ENCODE assay signal across 8 mouse cellular contexts in genomic region chr2:32637778-32638281, GRCm38 (mm10). TPM values are rescaled to one million over a fixed set of nuclear protein-coding genes. Genes with fewer than 3 reads are reported as not detected.
A peak's percentile ranks its signal among the peaks of the same experiment; 100 is the strongest.
DNase-seq lines count a peak whose midpoint lies in the region; ATAC-seq and TF ChIP-seq lines count a peak whose summit lies in the region.

No protein-coding gene starts in this region.

- H3K27me3 ChIP-seq in heart, embryonic 12.5 days (replicated peaks): no peaks in the 10 kb centered on the region
- no peaks in the 10 kb centered on the region for H3K27me3 ChIP-seq in kidney, embryonic 15.5 days
- H3K27me3 ChIP-seq in stomach, postnatal 0 days (ENCODE audit: control insufficient read depth, insufficient read depth, low read length): no peaks in the 10 kb centered on the region

- 16% methylated on average over 11 of the region's 11 CpGs for WGBS in heart, embryonic 12.5 days
- 9% methylated on average over 11 of the region's 11 CpGs for WGBS in kidney, embryonic 15.5 days
- WGBS in stomach, postnatal 0 days: 30% methylated on average over 11 of the region's 11 CpGs

- H3K27ac ChIP-seq in heart, embryonic 12.5 days (ENCODE audit: poor library complexity, severe bottlenecking): peak overlapping the region; percentile 40
- H3K27ac ChIP-seq in kidney, embryonic 15.5 days: peak overlapping the region; percentile 81
- H3K27ac ChIP-seq in stomach, postnatal 0 days (replicated peaks): peak overlapping the region; percentile 53; the same call in 1 of the 2 replicates

- peaks cover 24% of the 10 kb centered on the region for H3K36me3 ChIP-seq in heart, embryonic 12.5 days
- H3K36me3 ChIP-seq in kidney, embryonic 15.5 days: no peaks in the 10 kb centered on the region
- no peaks in the 10 kb centered on the region for H3K36me3 ChIP-seq in stomach, postnatal 0 days (ENCODE audit: control insufficient read depth, insufficient read depth, low read length)

- DNase-seq in 416B (ENCODE audit: low read depth) (peak; percentile 92), R1 (ENCODE audit: low read depth, low spot score) (peak; percentile 22)
- peak; percentile 91 for DNase-seq in lung, postnatal 10 days
- no peak for DNase-seq in stomach, postnatal 0 days (ENCODE audit: low spot score)
- DNase-seq in cerebellum, adult 8-10 months: no peak
- DNase-seq in right cerebral cortex, postnatal 4 days: no peak

- H3K9me3 ChIP-seq in heart, embryonic 12.5 days (replicated peaks): no peaks in the 10 kb centered on the region
- H3K9me3 ChIP-seq in kidney, embryonic 15.5 days (replicated peaks): no peaks in the 10 kb centered on the region
- no peaks in the 10 kb centered on the region for H3K9me3 ChIP-seq in stomach, postnatal 0 days (ENCODE audit: control insufficient read depth, low read length)

- no peak for TF ChIP-seq CTCF in stomach, postnatal 0 days (IDR thresholded peaks at IDR 0.05; ENCODE audit: low read depth)

- peak overlapping the region; percentile 31 for H3K4me2 ChIP-seq in heart, embryonic 12.5 days
- no peak overlapping the region for H3K4me2 ChIP-seq in kidney, embryonic 15.5 days
- no peak overlapping the region for H3K4me2 ChIP-seq in stomach, postnatal 0 days (replicated peaks; ENCODE audit: low read depth)

- H3K4me1 ChIP-seq in heart, embryonic 12.5 days (replicated peaks): peaks cover 57% of the 10 kb centered on the region
- peaks cover 52% of the 10 kb centered on the region for H3K4me1 ChIP-seq in kidney, embryonic 15.5 days
- H3K4me1 ChIP-seq in stomach, postnatal 0 days (replicated peaks; ENCODE audit: control insufficient read depth, insufficient read depth): no peaks in the 10 kb centered on the region

- TF ChIP-seq EP300 in stomach, postnatal 0 days (optimal IDR thresholded peaks at IDR 0.05): no peak

- H3K4me3 ChIP-seq in heart, embryonic 12.5 days: no peak overlapping the region
- H3K4me3 ChIP-seq in kidney, embryonic 15.5 days (replicated peaks): no peak overlapping the region
- H3K4me3 ChIP-seq in stomach, postnatal 0 days (ENCODE audit: low read depth, low read length): no peak overlapping the region

- peak overlapping the region; percentile 53; the same call in 1 of the 2 replicates for H3K9ac ChIP-seq in heart, embryonic 12.5 days
- H3K9ac ChIP-seq in kidney, embryonic 15.5 days: no peak overlapping the region
- H3K9ac ChIP-seq in stomach, postnatal 0 days (ENCODE audit: low read length): peak overlapping the region; percentile 43; the same call in 1 of the 2 replicates

- ATAC-seq in heart, embryonic 12.5 days (ENCODE audit: insufficient number of reproducible peaks, low FRiP score): peak; percentile 79
- peak; percentile 76 for ATAC-seq in kidney, embryonic 15.5 days (replicated peaks; ENCODE audit: low FRiP score)
- ATAC-seq in stomach, postnatal 0 days (ENCODE audit: low FRiP score, low TSS enrichment): peak; percentile 55; the same call in 1 of the 2 replicates

RNA-seq across cellular contexts. Expression of gene Eng, which starts 8.6 kb away (rescaled TPM):
- polyA plus RNA-seq in heart, embryonic 12.5 days (2016; fragmentation: Nextera tagmentation; extraction: Ambion mirVana): 159 and 168 TPM in 2 replicates
- 71.9 and 82.1 TPM in 2 replicates for polyA plus RNA-seq in kidney, embryonic 15.5 days (2015; fragmentation: Nextera tagmentation; extraction: Ambion mirVana)
- polyA plus RNA-seq in stomach, postnatal 0 days (2015; fragmentation: Nextera tagmentation; extraction: Ambion mirVana): 23.0 and 23.3 TPM in 2 replicates

RNA-seq across cellular contexts. Expression of gene Ak1, which starts 16.3 kb away (rescaled TPM):
- 285 and 294 TPM in 2 replicates for polyA plus RNA-seq in heart, embryonic 12.5 days (2016; fragmentation: Nextera tagmentation; extraction: Ambion mirVana)
- polyA plus RNA-seq in kidney, embryonic 15.5 days (2015; fragmentation: Nextera tagmentation; extraction: Ambion mirVana): 32.6 and 34.4 TPM in 2 replicates
- polyA plus RNA-seq in stomach, postnatal 0 days (2015; fragmentation: Nextera tagmentation; extraction: Ambion mirVana): 21.8 and 26.1 TPM in 2 replicates

RNA-seq across cellular contexts. Expression of gene St6galnac6, which starts 38.3 kb away (rescaled TPM):
- polyA plus RNA-seq in heart, embryonic 12.5 days (2016; fragmentation: Nextera tagmentation; extraction: Ambion mirVana): 31.6 and 35.3 TPM in 2 replicates
- 17.0 and 17.6 TPM in 2 replicates for polyA plus RNA-seq in kidney, embryonic 15.5 days (2015; fragmentation: Nextera tagmentation; extraction: Ambion mirVana)
- 9.1 and 11.3 TPM in 2 replicates for polyA plus RNA-seq in stomach, postnatal 0 days (2015; fragmentation: Nextera tagmentation; extraction: Ambion mirVana)

RNA-seq across cellular contexts. Expression of gene St6galnac4, which starts 50.9 kb away (rescaled TPM):
- polyA plus RNA-seq in heart, embryonic 12.5 days (2016; fragmentation: Nextera tagmentation; extraction: Ambion mirVana): 45.6 and 47.2 TPM in 2 replicates
- 22.3 and 23.2 TPM in 2 replicates for polyA plus RNA-seq in kidney, embryonic 15.5 days (2015; fragmentation: Nextera tagmentation; extraction: Ambion mirVana)
- polyA plus RNA-seq in stomach, postnatal 0 days (2015; fragmentation: Nextera tagmentation; extraction: Ambion mirVana): 7.4 and 7.7 TPM in 2 replicates

Comparison
In these comparisons a context has a peak if more than half of its experiments do, and no peak if none do; other contexts are left out.
1. DNase-seq: peak in 416B (single experiment), R1 (single experiment) and lung, postnatal 10 days (single experiment); none in stomach, postnatal 0 days (single experiment), cerebellum, adult 8-10 months (single experiment) and right cerebral cortex, postnatal 4 days (single experiment).
2. Peak in every context shown above with its lines, with median percentiles within 50 percentile points of each other: ATAC-seq and H3K27ac ChIP-seq.